19 mouse cellular contexts compared by ENCODE assay signal in genomic region chr12:74092546-74092945, GRCm38 (mm10).
DNase-seq lines count a peak whose midpoint lies in the region; ATAC-seq lines count a peak whose summit lies in the region.
"Had no signal": no experiment of that assay in that cellular context is flagged by ENCODE, and none has a peak within 500 bp of the region (broad histone marks: within the 10 kb centered on the region; RNA-seq: fewer than 3 reads in every experiment).

No protein-coding gene starts in this region.

- no peak overlapping the region for H3K4me3 ChIP-seq in forebrain, embryonic 16.5 days (replicated peaks; ENCODE audit: low read length)
- no peak overlapping the region for H3K4me3 ChIP-seq in forebrain, embryonic 11.5 days (ENCODE audit: low read depth, low read length)
- no peak overlapping the region for H3K4me3 ChIP-seq in midbrain, embryonic 14.5 days (replicated peaks; ENCODE audit: low read depth, low read length)
- H3K4me3 ChIP-seq in midbrain, embryonic 13.5 days (replicated peaks): no peak overlapping the region
- H3K4me3 ChIP-seq: embryonic facial prominence, embryonic 13.5 days; heart, embryonic 12.5 days; hindbrain, embryonic 10.5 days; intestine, embryonic 15.5 days had no signal

- no peak overlapping the region for H3K27ac ChIP-seq in forebrain, embryonic 16.5 days (ENCODE audit: low read length)
- no peak overlapping the region for H3K27ac ChIP-seq in forebrain, embryonic 11.5 days (ENCODE audit: low read depth, low read length)
- peak overlapping the region; percentile 33; the same call in 1 of the 2 replicates for H3K27ac ChIP-seq in midbrain, embryonic 14.5 days (replicated peaks; ENCODE audit: low read depth, low read length)
- H3K27ac ChIP-seq in midbrain, embryonic 13.5 days: no peak overlapping the region
- H3K27ac ChIP-seq: embryonic facial prominence, embryonic 13.5 days; hindbrain, embryonic 10.5 days; hindbrain, embryonic 14.5 days; intestine, embryonic 15.5 days had no signal

- H3K4me2 ChIP-seq in forebrain, embryonic 16.5 days (ENCODE audit: low read length): no peak overlapping the region
- H3K4me2 ChIP-seq in forebrain, embryonic 11.5 days (ENCODE audit: low read depth, low read length, severe bottlenecking): no peak overlapping the region
- H3K4me2 ChIP-seq in midbrain, embryonic 14.5 days (ENCODE audit: low read length): no peak overlapping the region
- H3K4me2 ChIP-seq in midbrain, embryonic 13.5 days (replicated peaks): no peak overlapping the region
- H3K4me2 ChIP-seq: embryonic facial prominence, embryonic 13.5 days; heart, embryonic 12.5 days; hindbrain, embryonic 14.5 days; intestine, embryonic 15.5 days had no signal

- H3K9ac ChIP-seq in forebrain, embryonic 16.5 days (replicated peaks; ENCODE audit: low read depth, low read length): no peak overlapping the region
- no peak overlapping the region for H3K9ac ChIP-seq in forebrain, embryonic 11.5 days (ENCODE audit: low read length)
- no peak overlapping the region for H3K9ac ChIP-seq in midbrain, embryonic 14.5 days (replicated peaks; ENCODE audit: low read length)
- no peak overlapping the region for H3K9ac ChIP-seq in midbrain, embryonic 13.5 days (replicated peaks)
- H3K9ac ChIP-seq: embryonic facial prominence, embryonic 13.5 days; heart, embryonic 12.5 days; hindbrain, embryonic 14.5 days; intestine, embryonic 15.5 days had no signal

- WGBS in forebrain, embryonic 16.5 days: 44% methylated on average over 5 of the region's 5 CpGs
- 78% methylated on average over 5 of the region's 5 CpGs for WGBS in forebrain, embryonic 11.5 days
- 48% methylated on average over 5 of the region's 5 CpGs for WGBS in midbrain, embryonic 14.5 days
- WGBS in midbrain, embryonic 13.5 days: 67% methylated on average over 5 of the region's 5 CpGs

- peak; percentile 10; the same call in 1 of the 2 replicates for ATAC-seq in forebrain, embryonic 16.5 days
- ATAC-seq in forebrain, embryonic 11.5 days (replicated peaks; ENCODE audit: low FRiP score): no peak
- ATAC-seq in midbrain, embryonic 14.5 days (ENCODE audit: low FRiP score, low TSS enrichment): no peak
- ATAC-seq in midbrain, embryonic 13.5 days: no peak
- ATAC-seq: CD4-positive, CD25-positive, alpha-beta regulatory T cell, adult 4 months; intestine, embryonic 15.5 days had no signal

- no peaks in the 10 kb centered on the region for H3K27me3 ChIP-seq in forebrain, embryonic 16.5 days (replicated peaks; ENCODE audit: control insufficient read depth, insufficient read depth, low read length)
- no peaks in the 10 kb centered on the region for H3K27me3 ChIP-seq in forebrain, embryonic 11.5 days (ENCODE audit: control insufficient read depth, insufficient read depth, low read length)
- H3K27me3 ChIP-seq in midbrain, embryonic 14.5 days (ENCODE audit: control insufficient read depth, insufficient read depth, low read length): no peaks in the 10 kb centered on the region
- no peaks in the 10 kb centered on the region for H3K27me3 ChIP-seq in midbrain, embryonic 13.5 days
- H3K27me3 ChIP-seq: embryonic facial prominence, embryonic 13.5 days; heart, embryonic 12.5 days; intestine, embryonic 15.5 days had no signal

- no peaks in the 10 kb centered on the region for H3K36me3 ChIP-seq in forebrain, embryonic 16.5 days (ENCODE audit: control insufficient read depth, insufficient read depth)
- H3K36me3 ChIP-seq in forebrain, embryonic 11.5 days (ENCODE audit: control insufficient read depth, insufficient read depth, low read length): no peaks in the 10 kb centered on the region
- H3K36me3 ChIP-seq in midbrain, embryonic 14.5 days (ENCODE audit: control insufficient read depth, insufficient read depth, low read length): no peaks in the 10 kb centered on the region
- no peaks in the 10 kb centered on the region for H3K36me3 ChIP-seq in midbrain, embryonic 13.5 days
- H3K36me3 ChIP-seq: embryonic facial prominence, embryonic 13.5 days; G1E; heart, embryonic 12.5 days; hindbrain, embryonic 10.5 days; intestine, embryonic 15.5 days had no signal

- peaks cover 13% of the 10 kb centered on the region for H3K4me1 ChIP-seq in forebrain, embryonic 16.5 days (replicated peaks; ENCODE audit: control insufficient read depth, insufficient read depth, low read length)
- no peaks in the 10 kb centered on the region for H3K4me1 ChIP-seq in forebrain, embryonic 11.5 days (replicated peaks; ENCODE audit: control insufficient read depth, insufficient read depth, low read length)
- H3K4me1 ChIP-seq in midbrain, embryonic 14.5 days (ENCODE audit: control insufficient read depth, insufficient read depth, low read length): peaks cover 4% of the 10 kb centered on the region; the same call in 1 of the 2 replicates
- peaks cover 12% of the 10 kb centered on the region for H3K4me1 ChIP-seq in midbrain, embryonic 13.5 days (replicated peaks)
- H3K4me1 ChIP-seq: embryonic facial prominence, embryonic 13.5 days; heart, embryonic 12.5 days; intestine, embryonic 15.5 days had no signal

- peak; percentile 36 to 51 for DNase-seq in cerebellum, postnatal 10 days
- no peak for DNase-seq in cerebellum, adult 11-12 months
- no peak for DNase-seq in forebrain, embryonic 11.5 days (ENCODE audit: low spot score)
- no peak for DNase-seq in midbrain, embryonic 14.5 days
- peak; percentile 28 for DNase-seq in brain, adult 2 months (ENCODE audit: low read depth, low spot score)
- DNase-seq: adrenal gland, postnatal 10 days; B cell, adult 2 months; cerebellum, adult 8-10 months; cerebellum, postnatal 36 days; gastrocnemius, postnatal 10 days had no signal

- H3K9me3 ChIP-seq in forebrain, embryonic 16.5 days (ENCODE audit: control insufficient read depth, low read length): no peaks in the 10 kb centered on the region
- H3K9me3 ChIP-seq in forebrain, embryonic 11.5 days (ENCODE audit: control insufficient read depth, low read length): no peaks in the 10 kb centered on the region
- no peaks in the 10 kb centered on the region for H3K9me3 ChIP-seq in midbrain, embryonic 14.5 days (ENCODE audit: control insufficient read depth, low read length)
- no peaks in the 10 kb centered on the region for H3K9me3 ChIP-seq in midbrain, embryonic 13.5 days
- H3K9me3 ChIP-seq: embryonic facial prominence, embryonic 13.5 days; G1E; heart, embryonic 12.5 days; hindbrain, embryonic 10.5 days; intestine, embryonic 15.5 days had no signal

Comparison
In these comparisons a context has a peak if more than half of its experiments do, and no peak if none do; other contexts are left out.
1. DNase-seq: peak in cerebellum, postnatal 10 days (2 of 2) and brain, adult 2 months (single experiment); none in cerebellum, adult 11-12 months (single experiment), forebrain, embryonic 11.5 days (single experiment) and midbrain, embryonic 14.5 days (single experiment).